Mouse (Mus musculus): ENCODE data around the gene Rsf1. TPM values are rescaled to one million over a fixed set of nuclear protein-coding genes. Genes with fewer than 3 reads are reported as not detected.

The Rsf1 gene
- polyA plus RNA-seq, 1 experiment from 2014 or later: 29.2 TPM

GRCm38 (mm10) chr7:97645060-97645459 lies 65.4 kb downstream of the Rsf1 start:
- Histone ChIP-seq H3K4me2 (replicated peaks) (no peak overlapping the region), H3K27ac (no peak overlapping the region), H3K9me3 (no peaks in the 10 kb centered on the region), H3K9ac (no peak overlapping the region), H3K4me3 (no peak overlapping the region), H3K36me3 (no peaks in the 10 kb centered on the region), H3K4me1 (no peaks in the 10 kb centered on the region), H3K27me3 (replicated peaks) (no peaks in the 10 kb centered on the region)
- 91% methylated on average over 3 of the region's 3 CpGs for WGBS
- ATAC-seq (ENCODE audit: low FRiP score, low read depth): no peak

DNA sequence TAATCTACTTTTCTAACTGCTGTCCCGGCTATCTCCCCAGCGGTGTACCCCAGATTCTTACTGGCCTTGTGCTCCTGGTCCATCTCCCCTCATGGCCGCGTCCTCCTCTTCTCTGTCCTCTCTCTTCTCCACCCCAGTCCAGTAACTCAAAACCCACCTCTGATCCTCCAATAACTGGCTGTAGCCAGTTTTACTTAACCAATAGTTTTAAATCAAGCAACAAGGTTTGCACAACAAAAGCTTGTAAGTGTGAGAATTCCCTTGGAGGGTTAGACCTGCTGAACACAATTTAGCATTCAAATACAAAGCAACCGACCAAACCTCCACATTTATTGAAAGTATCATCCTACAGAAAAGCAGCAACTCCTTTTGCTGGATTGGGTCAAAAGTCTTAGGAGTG lies 68.0 kb downstream of the Rsf1 start:
- H3K4me1 ChIP-seq: no peaks in the 10 kb centered on the region
- H3K9me3 ChIP-seq: no peaks in the 10 kb centered on the region
- no peak overlapping the region for H3K9ac ChIP-seq
- WGBS: 85% methylated on average over 5 of the region's 5 CpGs
- no peak overlapping the region for H3K4me2 ChIP-seq (replicated peaks)
- no peak for ATAC-seq (ENCODE audit: low FRiP score, low read depth)
- H3K27me3 ChIP-seq (replicated peaks): no peaks in the 10 kb centered on the region
- no peaks in the 10 kb centered on the region for H3K36me3 ChIP-seq
- H3K4me3 ChIP-seq: no peak overlapping the region
- no peak overlapping the region for H3K27ac ChIP-seq

DNA sequence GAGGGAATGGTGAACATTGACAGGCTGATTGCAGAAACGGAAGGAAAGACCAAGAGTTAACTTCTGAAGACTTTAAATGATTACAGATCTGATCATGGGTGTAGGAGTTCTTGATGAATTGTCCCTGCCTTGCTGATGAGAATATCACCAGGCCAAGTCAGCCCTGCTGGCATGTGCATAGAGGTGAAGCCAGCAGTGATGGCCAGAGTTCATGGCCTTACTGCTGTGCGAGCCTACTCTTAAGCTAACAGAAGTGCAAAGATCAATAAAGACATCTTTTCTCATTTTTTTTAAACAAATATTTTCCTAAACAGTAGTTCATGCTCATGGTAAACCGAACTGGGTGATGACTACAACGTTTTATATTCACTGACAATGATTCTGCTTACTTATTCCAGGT lies 71.0 kb downstream of the Rsf1 start:
- no peak for ATAC-seq (ENCODE audit: low FRiP score, low read depth)
- H3K4me1 ChIP-seq: no peaks in the 10 kb centered on the region
- H3K9ac ChIP-seq: no peak overlapping the region

GRCm38 (mm10) chr7:97656144-97656543 lies 76.5 kb downstream of the Rsf1 start:
- Histone ChIP-seq H3K36me3 (peaks cover 30% of the 10 kb centered on the region), H3K27me3 (replicated peaks) (no peaks in the 10 kb centered on the region), H3K9ac (no peak overlapping the region), H3K4me2 (replicated peaks) (no peak overlapping the region), H3K4me1 (no peaks in the 10 kb centered on the region), H3K4me3 (no peak overlapping the region), H3K27ac (no peak overlapping the region), H3K9me3 (no peaks in the 10 kb centered on the region)
- 89% methylated on average over 6 of the region's 6 CpGs for WGBS
- ATAC-seq (ENCODE audit: low FRiP score, low read depth): no peak

More for the DNA sequence above, 71.0 kb downstream of the Rsf1 start:
- Histone ChIP-seq H3K4me2 (replicated peaks) (no peak overlapping the region), H3K9me3 (no peaks in the 10 kb centered on the region), H3K4me3 (no peak overlapping the region), H3K27ac (no peak overlapping the region), H3K36me3 (peaks cover 17% of the 10 kb centered on the region), H3K27me3 (replicated peaks) (no peaks in the 10 kb centered on the region)
- 91% methylated on average over 4 of the region's 4 CpGs for WGBS

GRCm38 (mm10) chr7:97661634-97662033 lies 81.9 kb downstream of the Rsf1 start:
- Histone ChIP-seq H3K4me1 (no peaks in the 10 kb centered on the region), H3K9me3 (no peaks in the 10 kb centered on the region), H3K36me3 (peaks cover 35% of the 10 kb centered on the region), H3K9ac (no peak overlapping the region), H3K27ac (no peak overlapping the region), H3K27me3 (replicated peaks) (no peaks in the 10 kb centered on the region), H3K4me3 (no peak overlapping the region), H3K4me2 (replicated peaks) (no peak overlapping the region)
- ATAC-seq (ENCODE audit: low FRiP score, low read depth): no peak
- 94% methylated on average over 4 of the region's 4 CpGs for WGBS

DNA sequence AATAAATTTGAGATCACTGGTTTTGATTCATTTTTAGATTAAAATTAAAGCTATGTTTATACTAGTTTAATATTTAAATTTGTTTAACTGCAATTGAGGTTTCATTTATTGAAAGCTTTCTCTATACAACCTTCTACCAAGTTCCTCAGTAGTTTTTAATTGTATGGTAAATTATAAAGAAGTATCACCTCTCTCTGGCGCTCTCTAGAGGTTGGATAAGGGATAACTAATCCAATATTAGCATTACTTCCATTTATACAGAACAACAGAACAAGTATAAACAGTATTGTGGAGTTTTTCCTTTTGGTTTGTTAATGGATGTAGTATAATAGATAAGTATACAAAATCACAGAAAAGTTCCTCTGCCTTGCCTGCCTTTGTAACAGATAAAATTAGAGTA lies 99.5 kb downstream of the Rsf1 start:
- ATAC-seq (ENCODE audit: low FRiP score, low read depth): no peak
- Histone ChIP-seq H3K27ac (no peak overlapping the region), H3K4me3 (no peak overlapping the region), H3K36me3 (peaks cover 51% of the 10 kb centered on the region), H3K4me1 (no peaks in the 10 kb centered on the region), H3K4me2 (replicated peaks) (no peak overlapping the region), H3K9ac (no peak overlapping the region), H3K27me3 (replicated peaks) (no peaks in the 10 kb centered on the region), H3K9me3 (no peaks in the 10 kb centered on the region)
- 25% methylated on average over 1 of the region's 1 CpGs for WGBS

DNA sequence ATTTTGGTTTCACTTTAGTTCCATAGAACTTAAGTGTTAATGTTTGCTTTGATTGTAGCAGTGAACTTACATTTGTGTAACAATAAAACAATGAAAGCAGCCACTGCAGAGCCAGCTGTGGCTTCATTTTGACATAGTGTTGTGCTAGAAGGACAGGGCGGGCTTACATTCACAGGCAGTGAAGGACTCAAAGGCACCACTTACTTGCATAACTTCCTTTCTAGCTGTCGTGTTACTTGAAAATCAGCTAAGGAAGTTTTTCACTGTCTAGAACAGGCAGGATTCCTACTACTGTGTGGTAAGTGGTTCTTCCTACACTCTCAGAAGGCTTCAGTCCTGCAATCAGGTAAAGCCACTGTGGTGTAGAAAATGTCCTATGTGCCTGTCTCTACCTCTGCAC lies 108.1 kb downstream of the Rsf1 start:
- no peaks in the 10 kb centered on the region for H3K4me1 ChIP-seq
- peaks cover 31% of the 10 kb centered on the region for H3K36me3 ChIP-seq
- H3K27ac ChIP-seq: no peak overlapping the region
- ATAC-seq (ENCODE audit: low FRiP score, low read depth): no peak
- WGBS: 93% methylated on average over 2 of the region's 2 CpGs
- H3K9ac ChIP-seq: no peak overlapping the region
- H3K4me2 ChIP-seq (replicated peaks): no peak overlapping the region
- H3K9me3 ChIP-seq: no peaks in the 10 kb centered on the region
- no peak overlapping the region for H3K4me3 ChIP-seq
- H3K27me3 ChIP-seq (replicated peaks): no peaks in the 10 kb centered on the region

DNA sequence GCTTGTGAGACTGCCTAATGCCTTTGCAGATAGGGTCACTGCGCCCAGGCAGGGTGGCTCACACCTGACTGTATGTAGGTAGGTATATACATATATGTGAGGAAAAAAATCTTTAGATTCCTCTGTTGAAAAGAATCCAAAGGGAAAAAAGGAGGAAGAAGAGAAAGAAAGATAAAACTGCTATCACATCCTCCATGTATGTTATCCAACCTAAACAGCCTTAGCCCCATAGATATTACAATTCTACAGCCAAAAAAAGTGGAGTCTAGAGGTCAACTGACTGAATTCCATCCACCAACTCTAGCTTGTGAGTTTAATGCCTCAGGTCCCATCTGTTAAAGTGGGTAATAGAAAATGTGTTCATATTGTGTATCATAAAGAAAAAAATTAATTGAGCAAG lies 115.8 kb downstream of the Rsf1 start:
- Histone ChIP-seq H3K4me2 (replicated peaks) (peak overlapping the region; percentile 87), H3K36me3 (peaks cover 10% of the 10 kb centered on the region), H3K4me3 (no peak overlapping the region), H3K4me1 (peaks cover 6% of the 10 kb centered on the region), H3K9ac (no peak overlapping the region), H3K27ac (no peak overlapping the region), H3K27me3 (replicated peaks) (no peaks in the 10 kb centered on the region), H3K9me3 (no peaks in the 10 kb centered on the region)
- 98% methylated on average over 1 of the region's 1 CpGs for WGBS
- ATAC-seq (ENCODE audit: low FRiP score, low read depth): no peak

- Histone ChIP-seq H3K4me3 (peak overlapping the region; percentile 95), H3K27ac (peak overlapping the region; percentile 33; the same call in 1 of the 2 replicates), H3K4me1 (peaks cover 6% of the 10 kb centered on the region), H3K27me3 (replicated peaks) (no peaks in the 10 kb centered on the region), H3K4me2 (replicated peaks) (peak overlapping the region; percentile 87), H3K9me3 (no peaks in the 10 kb centered on the region), H3K36me3 (peaks cover 10% of the 10 kb centered on the region), H3K9ac (peak overlapping the region; percentile 44; the same call in 1 of the 2 replicates)
- ATAC-seq (ENCODE audit: low FRiP score, low read depth): peak; percentile 65
- WGBS: 37% methylated on average over 19 of the region's 19 CpGs
These were observed 116.4 kb downstream of the Rsf1 start for GRCm38 (mm10) chr7:97696133-97696505.

DNA sequence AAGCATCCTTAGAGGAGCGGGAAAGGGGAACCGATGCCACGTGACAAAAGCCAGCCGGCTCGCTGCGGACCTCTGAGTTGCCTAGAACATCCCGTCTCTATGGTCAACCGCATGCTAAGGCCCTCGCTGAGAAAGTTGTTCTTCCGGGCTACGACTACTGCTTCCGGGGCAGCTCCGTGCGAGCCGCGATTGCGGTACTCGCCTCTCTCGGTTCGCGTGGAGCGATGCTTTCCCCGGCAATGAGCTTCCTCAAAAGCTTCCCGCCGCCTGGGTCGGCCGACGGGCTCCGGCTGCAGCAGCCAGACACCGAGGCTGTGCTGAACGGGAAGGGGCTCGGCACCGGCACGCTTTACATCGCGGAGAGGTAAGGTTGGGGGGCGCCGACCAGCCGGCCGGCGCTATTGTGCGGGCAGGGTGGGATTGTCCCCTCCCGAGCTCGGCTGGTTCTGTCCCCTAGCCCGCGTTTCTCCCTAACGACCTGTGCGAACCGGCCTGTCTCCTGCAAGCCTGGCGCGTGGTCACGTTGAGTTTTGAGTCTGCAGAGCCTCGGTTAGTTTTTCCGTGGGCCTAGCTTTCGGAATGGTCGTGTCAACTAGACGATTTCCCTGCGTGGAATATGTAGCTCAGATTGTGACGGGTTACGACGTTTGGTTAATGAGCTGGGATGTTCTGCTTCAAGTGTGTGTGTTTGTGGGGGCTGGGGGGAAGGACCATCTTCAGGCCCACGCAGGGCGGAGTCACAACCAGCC lies 117.0 kb downstream of the Rsf1 start, which contains the start of gene Clns1a:
Clns1a (plus strand) TSS at position 129 of the 749 bp plus-strand sequence.
- H3K9ac ChIP-seq: peak within 1 kb of the TSS; percentile 84
- H3K4me1 ChIP-seq: peaks cover 6% of the 10 kb centered on the region
- H3K27me3 ChIP-seq (replicated peaks): no peaks in the 10 kb centered on the region
- under 1% methylated on average over 63 of the region's 63 CpGs for WGBS
- H3K4me2 ChIP-seq (replicated peaks): peak within 1 kb of the TSS; percentile 87
- peak within 1 kb of the TSS; percentile 95 for H3K4me3 ChIP-seq
- peak; percentile 98 for ATAC-seq (ENCODE audit: low FRiP score, low read depth)
- H3K36me3 ChIP-seq: peaks cover 10% of the 10 kb centered on the region
- no peaks in the 10 kb centered on the region for H3K9me3 ChIP-seq
- peak within 1 kb of the TSS; percentile 57; the same call in 1 of the 2 replicates for H3K27ac ChIP-seq

- H3K27ac ChIP-seq: no peak overlapping the region
- no peak overlapping the region for H3K4me2 ChIP-seq (replicated peaks)
- H3K4me3 ChIP-seq: no peak overlapping the region
- no peak overlapping the region for H3K9ac ChIP-seq
- no peaks in the 10 kb centered on the region for H3K27me3 ChIP-seq (replicated peaks)
- H3K36me3 ChIP-seq: peaks cover 10% of the 10 kb centered on the region
- peaks cover 6% of the 10 kb centered on the region for H3K4me1 ChIP-seq
- no peaks in the 10 kb centered on the region for H3K9me3 ChIP-seq
- 93% methylated on average over 4 of the region's 4 CpGs for WGBS
- no peak for ATAC-seq (ENCODE audit: low FRiP score, low read depth)
These were observed 120.5 kb downstream of the Rsf1 start for GRCm38 (mm10) chr7:97700173-97700572.

DNA sequence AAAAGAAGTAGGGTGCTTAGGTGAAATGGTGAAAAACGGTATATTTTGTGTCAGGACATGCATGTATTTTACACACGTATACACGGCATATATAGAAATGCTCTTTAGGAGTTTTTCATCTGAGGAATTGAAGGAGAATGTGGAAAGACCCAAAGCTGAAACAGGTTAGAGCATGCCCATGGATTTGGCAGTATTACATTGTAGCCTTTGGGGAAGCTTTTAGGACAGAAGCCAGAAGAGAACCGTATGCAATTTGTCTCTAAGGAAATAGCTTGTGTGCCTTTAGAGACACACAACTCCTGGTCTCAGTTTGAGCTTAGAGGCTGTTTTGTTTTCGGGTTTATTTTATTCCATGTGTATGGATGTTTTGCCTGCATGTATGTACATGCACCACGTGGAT lies 121.4 kb downstream of the Rsf1 start:
- Histone ChIP-seq H3K4me2 (replicated peaks) (no peak overlapping the region), H3K27me3 (replicated peaks) (no peaks in the 10 kb centered on the region), H3K27ac (no peak overlapping the region), H3K9ac (no peak overlapping the region), H3K36me3 (peaks cover 10% of the 10 kb centered on the region), H3K4me3 (no peak overlapping the region), H3K9me3 (no peaks in the 10 kb centered on the region), H3K4me1 (peaks cover 6% of the 10 kb centered on the region)
- WGBS: 87% methylated on average over 6 of the region's 6 CpGs
- ATAC-seq (ENCODE audit: low FRiP score, low read depth): no peak

DNA sequence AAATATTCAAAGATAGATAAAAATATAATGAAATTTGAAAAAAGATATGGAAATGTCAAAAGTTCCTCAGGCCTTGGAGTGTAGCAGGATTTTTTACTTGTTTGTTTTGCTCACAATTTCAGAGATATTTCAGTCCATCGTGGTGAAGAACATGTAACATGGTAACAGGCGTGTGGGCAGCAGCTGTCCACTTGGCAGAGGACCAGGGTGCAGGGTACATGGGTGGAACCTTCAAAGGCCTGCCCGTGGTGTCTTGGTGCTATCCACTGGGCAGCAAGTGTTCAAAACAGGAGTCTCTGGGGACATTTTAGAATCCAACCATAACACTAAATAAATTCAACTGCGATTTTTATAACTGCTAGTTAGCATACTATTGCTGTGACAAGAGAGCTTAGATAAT lies 127.4 kb downstream of the Rsf1 start:
- 92% methylated on average over 4 of the region's 4 CpGs for WGBS
- no peak for ATAC-seq (ENCODE audit: low FRiP score, low read depth)
- H3K36me3 ChIP-seq: peaks cover 6% of the 10 kb centered on the region

More for the DNA sequence above, 127.4 kb downstream of the Rsf1 start:
- Histone ChIP-seq H3K9ac (no peak overlapping the region), H3K4me1 (no peaks in the 10 kb centered on the region), H3K4me3 (no peak overlapping the region), H3K9me3 (no peaks in the 10 kb centered on the region), H3K4me2 (replicated peaks) (no peak overlapping the region), H3K27me3 (replicated peaks) (no peaks in the 10 kb centered on the region), H3K27ac (no peak overlapping the region)

Data from neural tube, embryonic 12.5 days (tissue).